Mouse (Mus musculus) embryonic facial prominence, embryonic 15.5 days (tissue): ENCODE results near the gene Btnl9. TPM values are rescaled to one million over a fixed set of nuclear protein-coding genes. Genes with fewer than 3 reads are reported as not detected.
"Not testable (repeated sequence)": the region's sequence is repeated elsewhere in the genome, so short reads cannot be mapped to it uniquely, and the experiment has no call there.

Experiments used
- ATAC-seq: fragments of 200-750 bp; cut with Nextera tagmentation; 2 replicates; pipeline ENCODE4 v1.8.0; 2017; ENCODE audit warnings: low read depth, moderate TSS enrichment; ENCODE audit not compliant: insufficient number of reproducible peaks, low FRiP score, low TSS enrichment
- H3K27ac ChIP-seq: fragments of 300-500 bp; sonication (generic); replicated peaks from 2 replicates; pipeline ENCODE4 v1.5.1; 2015; ENCODE audit warnings: mild to moderate bottlenecking, inconsistent platforms
- H3K27me3 ChIP-seq: fragments of 300-500 bp; sonication (generic); 2 replicates; pipeline ENCODE4 v1.6.1; 2015; ENCODE audit warnings: inconsistent platforms
- H3K36me3 ChIP-seq: fragments of 300-500 bp; sonication (generic); 2 replicates; pipeline ENCODE4 v1.6.1; 2015; ENCODE audit warnings: mild to moderate bottlenecking, inconsistent platforms
- H3K4me1 ChIP-seq: fragments of 300-500 bp; sonication (generic); 2 replicates; pipeline ENCODE4 v1.6.1; 2015; ENCODE audit warnings: inconsistent platforms
- H3K4me2 ChIP-seq: fragments of 300-500 bp; sonication (generic); replicated peaks from 2 replicates; pipeline ENCODE4 v1.6.1; 2015; ENCODE audit warnings: mild to moderate bottlenecking, inconsistent platforms
- H3K4me3 ChIP-seq: fragments of 300-500 bp; sonication (generic); replicated peaks from 2 replicates; pipeline ENCODE4 v1.5.1; 2015; ENCODE audit warnings: mild to moderate bottlenecking, inconsistent platforms
- H3K9ac ChIP-seq: fragments of 300-500 bp; sonication (generic); 2 replicates; pipeline ENCODE4 v1.6.1; 2015; ENCODE audit warnings: inconsistent platforms
- H3K9me3 ChIP-seq: fragments of 300-500 bp; sonication (generic); replicated peaks from 2 replicates; pipeline ENCODE4 v1.6.1; 2016; ENCODE audit warnings: inconsistent platforms
- WGBS: fragments of 180-500 bp; shearing (Covaris S2); methylation state at CpG from one replicate; pipeline ENCODE4 v1.1.7; 2015; 5-methylcytosine and 5-hydroxymethylcytosine counted together
- polyA plus RNA-seq: library from polyadenylated mRNA; unstranded; fragments of >200 nt; fragmentation: Nextera tagmentation; extraction: Ambion mirVana; gene quantifications from 2 replicates; pipeline ENCODE4 v1.2.1, GENCODE M21; 2015

The Btnl9 gene
- polyA plus RNA-seq, 1 experiment from 2014 or later = 1.7 TPM

- not testable (repeated sequence) for H3K9me3 ChIP-seq, H3K4me3 ChIP-seq, ATAC-seq, H3K27ac ChIP-seq, H3K9ac ChIP-seq, H3K4me1 ChIP-seq, H3K36me3 ChIP-seq, H3K27me3 ChIP-seq, H3K4me2 ChIP-seq
- WGBS = 73% methylated on average over 4 of the region's 4 CpGs
Measured at GRCm38 (mm10) chr11:49176047-49176779, 10.7 kb downstream of the Btnl9 start.

- 0 out of 2 replicates have a peak, but pooled peaks cover 4% of the 10 kb centered on the region for H3K9me3 ChIP-seq
- H3K36me3 ChIP-seq = no peaks in the 10 kb centered on the region
- no peaks in the 10 kb centered on the region for H3K4me1 ChIP-seq
- 85% methylated on average over 8 of the region's 8 CpGs for WGBS
- H3K4me2 ChIP-seq = no peak overlapping the region
- ATAC-seq = no peak
- H3K27ac ChIP-seq = no peak overlapping the region
- no peak overlapping the region for H3K9ac ChIP-seq
- H3K27me3 ChIP-seq = peaks cover 4% of the 10 kb centered on the region; the same call in 1 of the 2 replicates
- no peak overlapping the region for H3K4me3 ChIP-seq
Measured at GRCm38 (mm10) chr11:49175345-49175744, 11.6 kb downstream of the Btnl9 start.

GRCm38 (mm10) chr11:49170576-49170975, 16.4 kb downstream of the Btnl9 start:
- H3K4me3 ChIP-seq = no peak overlapping the region
- no peak for ATAC-seq
- H3K9me3 ChIP-seq = 0 out of 2 replicates have a peak, but pooled peaks cover 7% of the 10 kb centered on the region
- WGBS = 86% methylated on average over 4 of the region's 4 CpGs
- peaks cover 32% of the 10 kb centered on the region for H3K27me3 ChIP-seq
- H3K9ac ChIP-seq = no peak overlapping the region
- H3K4me1 ChIP-seq = peaks cover 7% of the 10 kb centered on the region
- H3K4me2 ChIP-seq = no peak overlapping the region
- no peak overlapping the region for H3K27ac ChIP-seq
- H3K36me3 ChIP-seq = no peaks in the 10 kb centered on the region

- Histone ChIP-seq H3K36me3 (no peaks in the 10 kb centered on the region), H3K9ac (0 out of 2 replicates have a peak overlapping the region, but pooled peaks have one; percentile 2), H3K4me3 (peak overlapping the region; percentile 31), H3K27me3 (peaks cover 32% of the 10 kb centered on the region), H3K9me3 (0 out of 2 replicates have a peak, but pooled peaks cover 7% of the 10 kb centered on the region), H3K4me2 (peak overlapping the region; percentile 62), H3K27ac (no peak overlapping the region), H3K4me1 (peaks cover 7% of the 10 kb centered on the region)
- ATAC-seq = no peak
- WGBS = 6% methylated on average over 50 of the region's 50 CpGs
Measured at GRCm38 (mm10) chr11:49168839-49169611, 17.9 kb downstream of the Btnl9 start.

- H3K4me1 ChIP-seq = no peaks in the 10 kb centered on the region
- H3K9me3 ChIP-seq = no peaks in the 10 kb centered on the region
- H3K27me3 ChIP-seq = no peaks in the 10 kb centered on the region
- H3K4me3 ChIP-seq = no peak overlapping the region
- H3K36me3 ChIP-seq = no peaks in the 10 kb centered on the region
- ATAC-seq = no peak
- H3K27ac ChIP-seq = no peak overlapping the region
- H3K4me2 ChIP-seq = no peak overlapping the region
- H3K9ac ChIP-seq = no peak overlapping the region
- 83% methylated on average over 2 of the region's 2 CpGs for WGBS
Measured at GRCm38 (mm10) chr11:49156821-49157814, 29.8 kb downstream of the Btnl9 start.

- Histone ChIP-seq H3K27me3 (no peaks in the 10 kb centered on the region), H3K4me1 (no peaks in the 10 kb centered on the region), H3K36me3 (no peaks in the 10 kb centered on the region), H3K9ac (no peak within 1 kb of the TSS), H3K27ac (no peak within 1 kb of the TSS), H3K9me3 (no peaks in the 10 kb centered on the region), H3K4me3 (no peak within 1 kb of the TSS), H3K4me2 (no peak within 1 kb of the TSS)
- no peak for ATAC-seq
- WGBS = 86% methylated on average over 1 of the region's 1 CpGs
Measured at GRCm38 (mm10) chr11:49154077-49154476, 32.9 kb downstream of the Btnl9 start, which contains the start of gene Olfr1394. Gene Olfr1394 (plus strand): TSS chr11:49154377.

- H3K9me3 ChIP-seq = no peaks in the 10 kb centered on the region
- no peaks in the 10 kb centered on the region for H3K4me1 ChIP-seq
- H3K9ac ChIP-seq = no peak within 1 kb of the TSS
- 91% methylated on average over 6 of the region's 6 CpGs for WGBS
- no peak within 1 kb of the TSS for H3K4me3 ChIP-seq
- H3K36me3 ChIP-seq = no peaks in the 10 kb centered on the region
- H3K27me3 ChIP-seq = no peaks in the 10 kb centered on the region
- no peak within 1 kb of the TSS for H3K4me2 ChIP-seq
- H3K27ac ChIP-seq = no peak within 1 kb of the TSS
- ATAC-seq = no peak
Measured at GRCm38 (mm10) chr11:49141974-49142373, 45.0 kb downstream of the Btnl9 start, which contains the start of gene Olfr1395. Gene Olfr1395 (plus strand): TSS chr11:49142274.

- H3K36me3 ChIP-seq = no peaks in the 10 kb centered on the region
- H3K9ac ChIP-seq = no peak overlapping the region
- H3K27me3 ChIP-seq = no peaks in the 10 kb centered on the region
- no peaks in the 10 kb centered on the region for H3K4me1 ChIP-seq
- H3K27ac ChIP-seq = no peak overlapping the region
- H3K4me2 ChIP-seq = no peak overlapping the region
- no peak overlapping the region for H3K4me3 ChIP-seq
- ATAC-seq = no peak
- H3K9me3 ChIP-seq = no peaks in the 10 kb centered on the region
- 89% methylated on average over 2 of the region's 2 CpGs for WGBS
Measured at GRCm38 (mm10) chr11:49124169-49124568, 62.8 kb downstream of the Btnl9 start.

GRCm38 (mm10) chr11:49119635-49120034, 67.3 kb downstream of the Btnl9 start:
- Histone ChIP-seq H3K9ac (no peak overlapping the region), H3K36me3 (no peaks in the 10 kb centered on the region), H3K4me3 (no peak overlapping the region), H3K4me2 (no peak overlapping the region), H3K27ac (no peak overlapping the region), H3K27me3 (no peaks in the 10 kb centered on the region), H3K9me3 (no peaks in the 10 kb centered on the region), H3K4me1 (no peaks in the 10 kb centered on the region)
- WGBS = 72% methylated on average over 3 of the region's 3 CpGs
- no peak for ATAC-seq
